Mouse (Mus musculus): Measurements from ENCODE around the gene Grk1. TPM values are rescaled to one million over a fixed set of nuclear protein-coding genes. Genes with fewer than 3 reads are reported as not detected.

Grk1 gene
- polyA plus RNA-seq, 1 experiment from 2014 or later = 0.08 TPM

DNA sequence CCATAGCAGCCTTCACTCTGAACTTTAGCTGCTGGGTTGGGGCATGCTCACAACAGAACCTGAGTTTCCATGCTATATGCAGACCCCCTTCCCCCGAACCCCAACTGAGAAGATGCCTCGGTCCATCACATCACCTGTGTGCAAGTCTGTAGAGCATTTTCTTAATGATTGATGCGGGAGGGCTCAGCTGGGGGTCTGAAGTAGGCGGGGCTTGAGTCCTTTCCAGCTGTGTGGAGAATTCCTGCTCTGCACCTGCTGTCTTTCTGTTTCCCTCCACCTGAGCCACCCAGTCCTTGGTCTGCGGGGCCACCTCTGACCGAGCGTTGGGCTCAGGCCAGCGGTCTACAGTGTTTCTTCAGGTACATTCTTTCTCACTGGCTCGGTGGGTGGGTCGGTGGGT, 30.0 kb downstream of the Grk1 start, which contains the start of gene Tmem255b:
Gene Tmem255b (plus strand): TSS at position 301 of the 400 bp plus-strand sequence.
- H3K27me3 ChIP-seq (ENCODE audit: control insufficient read depth, insufficient read depth, low read length) = peaks cover 3% of the 10 kb centered on the region; the same call in 1 of the 2 replicates
- H3K9me3 ChIP-seq (ENCODE audit: control insufficient read depth, low read length) = no peaks in the 10 kb centered on the region
- peaks cover 3% of the 10 kb centered on the region for H3K4me1 ChIP-seq (ENCODE audit: control insufficient read depth, insufficient read depth, low read length)
- 19% methylated on average over 10 of the region's 10 CpGs for WGBS
- H3K9ac ChIP-seq (ENCODE audit: low read length) = no peak within 1 kb of the TSS
- no peak for DNase-seq (ENCODE audit: low spot score, missing footprints)
- ATAC-seq (ENCODE audit: low FRiP score) = no peak
- H3K36me3 ChIP-seq (ENCODE audit: control insufficient read depth, insufficient read depth, low read length) = no peaks in the 10 kb centered on the region
- no peak within 1 kb of the TSS for H3K27ac ChIP-seq (ENCODE audit: low read depth, low read length)
- H3K4me2 ChIP-seq = no peak within 1 kb of the TSS
- H3K4me3 ChIP-seq (ENCODE audit: low read depth, low read length) = no peak within 1 kb of the TSS

DNA sequence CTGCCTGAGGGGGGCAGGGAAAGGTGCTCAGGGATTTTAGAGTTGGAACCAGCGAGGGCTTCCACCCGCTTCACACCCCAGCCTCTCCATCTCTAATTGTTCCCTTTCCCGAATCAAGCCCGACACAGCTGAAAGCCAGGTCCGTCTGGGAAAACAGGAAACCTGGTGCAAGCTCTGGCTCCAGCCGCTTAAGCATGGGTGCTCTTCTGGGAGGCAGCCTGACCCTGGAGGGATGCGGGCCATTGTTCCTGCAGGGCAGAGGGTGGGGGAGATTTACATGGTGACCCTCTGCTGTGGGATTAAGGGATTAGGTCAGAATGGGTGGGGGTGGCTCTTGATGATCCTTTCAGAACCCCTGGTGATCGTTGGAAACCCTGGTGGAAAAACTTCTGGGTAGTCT, 31.2 kb downstream of the Grk1 start:
- no peak for ATAC-seq (ENCODE audit: low FRiP score)
- H3K36me3 ChIP-seq (ENCODE audit: control insufficient read depth, insufficient read depth, low read length) = no peaks in the 10 kb centered on the region
- H3K4me3 ChIP-seq (ENCODE audit: low read depth, low read length) = no peak overlapping the region
- no peaks in the 10 kb centered on the region for H3K9me3 ChIP-seq (ENCODE audit: control insufficient read depth, low read length)
- H3K4me2 ChIP-seq = no peak overlapping the region
- DNase-seq (ENCODE audit: low spot score, missing footprints) = no peak
- H3K4me1 ChIP-seq (ENCODE audit: control insufficient read depth, insufficient read depth, low read length) = peaks cover 3% of the 10 kb centered on the region
- WGBS = 5% methylated on average over 8 of the region's 8 CpGs
- H3K27ac ChIP-seq (ENCODE audit: low read depth, low read length) = no peak overlapping the region
- H3K9ac ChIP-seq (ENCODE audit: low read length) = no peak overlapping the region
- peaks cover 3% of the 10 kb centered on the region; the same call in 1 of the 2 replicates for H3K27me3 ChIP-seq (ENCODE audit: control insufficient read depth, insufficient read depth, low read length)

DNA sequence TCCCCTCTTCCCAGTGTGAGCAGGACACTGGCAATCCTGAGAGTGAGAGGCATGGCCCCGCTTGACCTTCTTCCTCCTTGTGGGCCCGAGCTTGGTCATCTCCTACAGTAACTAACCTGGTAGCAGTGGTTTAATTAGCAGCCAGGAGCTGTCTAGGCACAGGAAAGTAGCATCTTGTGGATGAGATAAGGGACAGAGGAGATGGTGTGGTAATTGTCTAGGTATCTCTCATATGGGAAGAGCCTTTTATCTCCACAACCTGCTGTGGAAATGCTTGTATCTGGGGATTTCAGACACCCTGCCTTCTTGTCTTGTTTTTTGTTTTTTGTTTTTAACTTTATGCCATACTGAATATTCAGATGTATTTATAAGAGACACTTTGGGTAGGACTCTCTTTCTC, 32.6 kb downstream of the Grk1 start:
- Histone ChIP-seq H3K36me3 (ENCODE audit: control insufficient read depth, insufficient read depth, low read length) (no peaks in the 10 kb centered on the region), H3K4me2 (no peak overlapping the region), H3K27ac (ENCODE audit: low read depth, low read length) (no peak overlapping the region), H3K4me3 (ENCODE audit: low read depth, low read length) (no peak overlapping the region), H3K27me3 (ENCODE audit: control insufficient read depth, insufficient read depth, low read length) (peaks cover 3% of the 10 kb centered on the region; the same call in 1 of the 2 replicates), H3K9me3 (ENCODE audit: control insufficient read depth, low read length) (no peaks in the 10 kb centered on the region), H3K4me1 (ENCODE audit: control insufficient read depth, insufficient read depth, low read length) (peaks cover 3% of the 10 kb centered on the region), H3K9ac (ENCODE audit: low read length) (no peak overlapping the region)
- no peak for ATAC-seq (ENCODE audit: low FRiP score)
- no peak for DNase-seq (ENCODE audit: low spot score, missing footprints)
- WGBS = 79% methylated on average over 2 of the region's 2 CpGs

DNA sequence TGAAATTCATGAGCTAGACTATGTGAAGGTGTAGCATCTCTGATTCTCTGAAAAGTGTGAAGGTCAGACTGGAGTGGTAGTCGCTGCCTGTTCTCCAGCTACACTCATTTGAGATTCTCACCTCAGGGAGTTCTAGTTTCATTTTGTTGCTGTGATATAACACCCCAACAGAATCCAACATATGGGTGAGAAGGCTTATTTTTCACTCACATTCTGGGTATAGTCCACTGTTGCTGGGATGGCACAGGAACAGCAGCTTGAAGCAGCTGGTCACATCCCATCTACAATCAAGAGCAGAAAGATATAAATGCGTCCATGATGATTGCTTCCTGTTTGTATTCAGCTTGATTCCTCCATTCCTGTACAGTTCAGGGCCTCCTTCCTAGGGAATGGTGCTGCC, 37.3 kb downstream of the Grk1 start:
- Histone ChIP-seq H3K4me1 (ENCODE audit: control insufficient read depth, insufficient read depth, low read length) (no peaks in the 10 kb centered on the region), H3K9ac (ENCODE audit: low read length) (no peak overlapping the region), H3K9me3 (ENCODE audit: control insufficient read depth, low read length) (no peaks in the 10 kb centered on the region), H3K27me3 (ENCODE audit: control insufficient read depth, insufficient read depth, low read length) (no peaks in the 10 kb centered on the region), H3K4me3 (ENCODE audit: low read depth, low read length) (no peak overlapping the region), H3K27ac (ENCODE audit: low read depth, low read length) (no peak overlapping the region), H3K4me2 (no peak overlapping the region), H3K36me3 (ENCODE audit: control insufficient read depth, insufficient read depth, low read length) (no peaks in the 10 kb centered on the region)
- WGBS = 94% methylated on average over 2 of the region's 2 CpGs
- DNase-seq (ENCODE audit: low spot score, missing footprints) (no peak), ATAC-seq (ENCODE audit: low FRiP score) (no peak)

- H3K4me3 ChIP-seq (ENCODE audit: low read depth, low read length) = no peak overlapping the region
- ATAC-seq (ENCODE audit: low FRiP score) = no peak
- H3K36me3 ChIP-seq (ENCODE audit: control insufficient read depth, insufficient read depth, low read length) = no peaks in the 10 kb centered on the region
- no peak for DNase-seq (ENCODE audit: low spot score, missing footprints)
- no peak overlapping the region for H3K9ac ChIP-seq (ENCODE audit: low read length)
- H3K9me3 ChIP-seq (ENCODE audit: control insufficient read depth, low read length) = no peaks in the 10 kb centered on the region
- WGBS = 90% methylated on average over 6 of the region's 6 CpGs
- H3K27me3 ChIP-seq (ENCODE audit: control insufficient read depth, insufficient read depth, low read length) = no peaks in the 10 kb centered on the region
- H3K4me2 ChIP-seq = no peak overlapping the region
- H3K27ac ChIP-seq (ENCODE audit: low read depth, low read length) = no peak overlapping the region
- no peaks in the 10 kb centered on the region for H3K4me1 ChIP-seq (ENCODE audit: control insufficient read depth, insufficient read depth, low read length)
Observed at GRCm38 (mm10) chr8:13446456-13446855, 41.6 kb downstream of the Grk1 start.

DNA sequence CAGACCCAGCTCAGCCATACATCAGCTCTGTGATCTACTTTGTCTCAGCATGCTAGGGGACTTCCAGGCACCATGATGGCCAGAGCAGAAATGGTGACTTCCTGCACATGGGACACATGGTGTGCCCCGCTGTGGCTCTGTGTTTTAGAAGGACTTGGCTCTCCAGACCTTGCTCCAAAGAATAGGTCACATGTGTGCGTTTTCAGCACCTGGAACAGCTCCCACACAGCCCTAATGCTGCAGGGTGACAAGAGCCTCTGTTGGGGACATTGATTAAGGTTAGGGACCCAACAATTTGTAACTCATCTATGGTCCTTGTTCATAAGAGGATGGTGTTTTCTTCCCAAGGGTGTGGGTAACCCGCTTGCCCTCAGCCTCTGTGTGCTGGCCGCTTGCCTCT, 43.3 kb downstream of the Grk1 start:
- ATAC-seq (ENCODE audit: low FRiP score) = no peak
- H3K9ac ChIP-seq (ENCODE audit: low read length) = no peak overlapping the region
- DNase-seq (ENCODE audit: low spot score, missing footprints) = no peak
- no peak overlapping the region for H3K4me3 ChIP-seq (ENCODE audit: low read depth, low read length)
- H3K9me3 ChIP-seq (ENCODE audit: control insufficient read depth, low read length) = no peaks in the 10 kb centered on the region
- no peak overlapping the region for H3K4me2 ChIP-seq
- WGBS = 63% methylated on average over 4 of the region's 4 CpGs
- no peaks in the 10 kb centered on the region for H3K36me3 ChIP-seq (ENCODE audit: control insufficient read depth, insufficient read depth, low read length)
- H3K4me1 ChIP-seq (ENCODE audit: control insufficient read depth, insufficient read depth, low read length) = no peaks in the 10 kb centered on the region
- no peak overlapping the region for H3K27ac ChIP-seq (ENCODE audit: low read depth, low read length)
- H3K27me3 ChIP-seq (ENCODE audit: control insufficient read depth, insufficient read depth, low read length) = no peaks in the 10 kb centered on the region

DNA sequence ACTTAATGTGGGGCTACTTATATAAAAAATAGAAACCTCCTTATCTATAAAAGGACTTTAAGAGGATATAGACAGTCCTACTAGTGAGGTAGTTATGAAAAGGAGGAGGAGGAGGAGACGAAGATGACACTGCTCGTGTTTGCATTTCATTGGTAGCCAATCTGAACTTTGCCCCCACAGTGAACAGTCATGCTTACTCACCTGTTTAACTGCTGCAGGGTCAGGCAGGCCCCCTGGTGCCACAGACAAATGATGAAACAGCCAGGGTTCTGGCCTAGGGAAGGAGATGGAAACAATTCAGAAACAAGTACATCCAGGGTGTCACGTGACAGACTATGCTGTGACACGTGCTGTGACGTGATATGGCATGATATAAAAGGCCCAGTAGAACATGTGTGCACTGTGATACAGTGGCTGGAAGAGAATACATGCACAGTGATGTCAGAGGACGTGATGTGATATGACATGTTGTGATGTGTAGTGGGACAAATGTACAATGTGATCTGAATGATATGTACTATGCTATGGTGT, 46.9 kb downstream of the Grk1 start:
- no peak overlapping the region for H3K27ac ChIP-seq (ENCODE audit: low read depth, low read length)
- H3K9me3 ChIP-seq (ENCODE audit: control insufficient read depth, low read length) = no peaks in the 10 kb centered on the region
- peaks cover 4% of the 10 kb centered on the region; the same call in 1 of the 2 replicates for H3K4me1 ChIP-seq (ENCODE audit: control insufficient read depth, insufficient read depth, low read length)
- H3K27me3 ChIP-seq (ENCODE audit: control insufficient read depth, insufficient read depth, low read length) = no peaks in the 10 kb centered on the region
- DNase-seq (ENCODE audit: low spot score, missing footprints) (no peak), ATAC-seq (ENCODE audit: low FRiP score) (no peak)
- 76% methylated on average over 6 of the region's 6 CpGs for WGBS
- no peak overlapping the region for H3K4me2 ChIP-seq
- no peaks in the 10 kb centered on the region for H3K36me3 ChIP-seq (ENCODE audit: control insufficient read depth, insufficient read depth, low read length)
- no peak overlapping the region for H3K4me3 ChIP-seq (ENCODE audit: low read depth, low read length)
- H3K9ac ChIP-seq (ENCODE audit: low read length) = no peak overlapping the region

DNA sequence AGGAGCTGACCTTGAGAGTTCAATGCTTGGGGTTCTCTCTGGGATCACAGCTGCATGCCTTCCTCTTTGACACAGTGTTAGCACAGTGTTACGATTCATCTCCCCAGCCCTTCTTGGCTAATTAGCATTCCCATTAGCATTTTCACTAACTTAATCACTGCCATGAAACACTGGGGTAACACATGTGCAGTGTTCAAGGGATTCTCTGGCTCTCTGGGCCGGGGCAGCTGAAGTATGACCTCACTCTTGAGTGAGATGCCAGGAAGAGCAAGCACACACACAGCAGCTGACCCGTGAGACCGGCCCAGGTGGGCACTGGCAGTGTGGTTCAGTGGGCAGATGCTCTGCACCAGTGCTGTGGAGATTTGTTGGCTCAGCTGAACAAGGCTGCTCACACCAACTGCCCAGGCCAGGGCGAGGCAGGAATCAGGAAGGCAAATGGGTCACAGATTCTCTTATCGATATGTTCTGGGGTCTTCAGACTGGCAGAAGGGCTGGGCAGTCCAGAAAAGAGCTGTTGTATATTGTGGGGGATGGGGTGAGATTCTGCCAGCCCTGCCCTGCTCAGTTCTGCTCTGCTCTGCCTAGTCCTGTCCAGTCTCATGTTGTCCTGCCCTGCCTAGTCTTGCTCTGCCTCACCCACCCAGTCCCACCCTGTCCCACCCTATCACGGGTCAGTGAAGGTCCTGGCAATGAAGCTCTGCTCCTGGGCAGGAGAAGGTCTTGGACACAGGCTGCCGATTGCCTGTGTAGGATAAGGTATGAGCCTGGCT, 49.6 kb downstream of the Grk1 start:
- no peak for DNase-seq (ENCODE audit: low spot score, missing footprints)
- Histone ChIP-seq H3K9ac (ENCODE audit: low read length) (no peak overlapping the region), H3K27me3 (ENCODE audit: control insufficient read depth, insufficient read depth, low read length) (no peaks in the 10 kb centered on the region), H3K4me2 (no peak overlapping the region), H3K4me1 (ENCODE audit: control insufficient read depth, insufficient read depth, low read length) (peaks cover 4% of the 10 kb centered on the region; the same call in 1 of the 2 replicates), H3K9me3 (ENCODE audit: control insufficient read depth, low read length) (no peaks in the 10 kb centered on the region), H3K4me3 (ENCODE audit: low read depth, low read length) (no peak overlapping the region), H3K27ac (ENCODE audit: low read depth, low read length) (peak overlapping the region; percentile 12; the same call in 1 of the 2 replicates), H3K36me3 (ENCODE audit: control insufficient read depth, insufficient read depth, low read length) (no peaks in the 10 kb centered on the region)
- peak; percentile 74 for ATAC-seq (ENCODE audit: low FRiP score)
- 69% methylated on average over 8 of the region's 8 CpGs for WGBS

GRCm38 (mm10) chr8:13455295-13455694, 50.4 kb downstream of the Grk1 start:
- Histone ChIP-seq H3K9ac (ENCODE audit: low read length) (no peak overlapping the region), H3K27ac (ENCODE audit: low read depth, low read length) (no peak overlapping the region), H3K4me1 (ENCODE audit: control insufficient read depth, insufficient read depth, low read length) (peaks cover 4% of the 10 kb centered on the region; the same call in 1 of the 2 replicates), H3K27me3 (ENCODE audit: control insufficient read depth, insufficient read depth, low read length) (no peaks in the 10 kb centered on the region), H3K9me3 (ENCODE audit: control insufficient read depth, low read length) (no peaks in the 10 kb centered on the region), H3K4me3 (ENCODE audit: low read depth, low read length) (no peak overlapping the region), H3K36me3 (ENCODE audit: control insufficient read depth, insufficient read depth, low read length) (no peaks in the 10 kb centered on the region), H3K4me2 (no peak overlapping the region)
- ATAC-seq (ENCODE audit: low FRiP score) (no peak), DNase-seq (ENCODE audit: low spot score, missing footprints) (no peak)
- WGBS = 41% methylated on average over 2 of the region's 2 CpGs
